Mouse (Mus musculus): ENCODE measurements around the gene Aldh1a7. TPM values are rescaled to one million over a fixed set of nuclear protein-coding genes. Genes with fewer than 3 reads are reported as not detected.

Aldh1a7 gene
- polyA plus RNA-seq, 1 experiment from 2014 or later = 3.9 TPM

GRCm38 (mm10) chr19:20707159-20707558 lies 20.2 kb downstream of the Aldh1a7 start:
- no peak for TF ChIP-seq CTCF (IDR thresholded peaks at IDR 0.05; ENCODE audit: low read depth)
- no peaks in the 10 kb centered on the region for H3K4me1 ChIP-seq (replicated peaks; ENCODE audit: insufficient read depth, low read length)

GRCm38 (mm10) chr19:20706747-20707146 lies 20.6 kb downstream of the Aldh1a7 start:
- no peaks in the 10 kb centered on the region for H3K9me3 ChIP-seq (replicated peaks; ENCODE audit: low read length)
- no peak overlapping the region for H3K27ac ChIP-seq
- no peaks in the 10 kb centered on the region for H3K27me3 ChIP-seq (ENCODE audit: insufficient read depth, low read length)
- no peaks in the 10 kb centered on the region for H3K36me3 ChIP-seq (ENCODE audit: insufficient read depth, low read length)
- 37% methylated on average over 4 of the region's 4 CpGs for WGBS
- no peak for TF ChIP-seq CTCF (IDR thresholded peaks at IDR 0.05; ENCODE audit: low read depth)
- no peak overlapping the region for H3K9ac ChIP-seq (ENCODE audit: low read depth, low read length)
- H3K4me1 ChIP-seq (replicated peaks; ENCODE audit: insufficient read depth, low read length) = no peaks in the 10 kb centered on the region
- no peak for DNase-seq (ENCODE audit: low spot score)
- H3K4me3 ChIP-seq (replicated peaks; ENCODE audit: low read depth, low read length) = no peak overlapping the region
- no peak for ATAC-seq (replicated peaks; ENCODE audit: low FRiP score, low read depth)
- H3K4me2 ChIP-seq (ENCODE audit: low read length) = no peak overlapping the region

More at GRCm38 (mm10) chr19:20707159-20707558, 20.2 kb downstream of the Aldh1a7 start:
- ATAC-seq (replicated peaks; ENCODE audit: low FRiP score, low read depth) (no peak), DNase-seq (ENCODE audit: low spot score) (no peak)
- Histone ChIP-seq H3K27ac (no peak overlapping the region), H3K9ac (ENCODE audit: low read depth, low read length) (no peak overlapping the region), H3K4me2 (ENCODE audit: low read length) (no peak overlapping the region), H3K9me3 (replicated peaks; ENCODE audit: low read length) (no peaks in the 10 kb centered on the region), H3K4me3 (replicated peaks; ENCODE audit: low read depth, low read length) (no peak overlapping the region), H3K36me3 (ENCODE audit: insufficient read depth, low read length) (no peaks in the 10 kb centered on the region), H3K27me3 (ENCODE audit: insufficient read depth, low read length) (no peaks in the 10 kb centered on the region)

- Histone ChIP-seq H3K9me3 (replicated peaks; ENCODE audit: low read length) (no peaks in the 10 kb centered on the region), H3K4me1 (replicated peaks; ENCODE audit: insufficient read depth, low read length) (no peaks in the 10 kb centered on the region), H3K9ac (ENCODE audit: low read depth, low read length) (no peak overlapping the region), H3K4me3 (replicated peaks; ENCODE audit: low read depth, low read length) (no peak overlapping the region), H3K27ac (no peak overlapping the region), H3K36me3 (ENCODE audit: insufficient read depth, low read length) (no peaks in the 10 kb centered on the region), H3K4me2 (ENCODE audit: low read length) (no peak overlapping the region), H3K27me3 (ENCODE audit: insufficient read depth, low read length) (no peaks in the 10 kb centered on the region)
- no peak for DNase-seq (ENCODE audit: low spot score)
- 70% methylated on average over 3 of the region's 3 CpGs for WGBS
- no peak for TF ChIP-seq CTCF (IDR thresholded peaks at IDR 0.05; ENCODE audit: low read depth)
- no peak for ATAC-seq (replicated peaks; ENCODE audit: low FRiP score, low read depth)
Measured at GRCm38 (mm10) chr19:20702074-20702473, 25.3 kb downstream of the Aldh1a7 start.

DNA sequence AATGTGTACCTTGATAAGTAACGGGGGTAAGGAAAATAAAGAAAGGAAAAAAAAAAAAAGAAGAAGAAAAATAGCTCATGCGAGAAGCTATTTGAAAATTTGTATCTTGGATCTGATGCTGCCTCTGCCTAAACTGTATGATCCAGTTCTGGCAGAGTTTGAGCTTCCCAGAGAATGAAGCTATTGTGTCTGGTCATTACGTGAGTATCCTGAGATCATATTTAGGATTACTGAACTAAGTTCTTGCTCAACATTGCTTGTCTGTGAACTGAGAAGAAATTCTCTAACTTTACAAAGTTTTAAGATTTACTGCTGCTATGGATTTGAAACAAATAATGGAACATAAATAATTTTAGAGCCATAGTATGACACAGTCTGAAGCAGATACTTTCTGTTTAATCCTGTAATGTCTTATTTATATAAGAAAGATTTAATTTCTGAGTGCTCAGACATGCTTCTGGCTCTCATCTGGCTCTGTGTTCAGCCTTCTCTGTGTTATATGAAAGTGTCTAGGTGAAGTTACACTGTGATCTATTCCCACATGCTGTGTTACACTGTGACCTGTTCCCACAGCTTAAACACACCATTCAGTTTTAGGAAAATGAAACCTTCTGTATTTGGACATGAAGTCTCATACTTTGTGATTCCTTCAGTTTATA lies 49.5 kb downstream of the Aldh1a7 start:
- H3K4me2 ChIP-seq (ENCODE audit: low read length) = no peak overlapping the region
- TF ChIP-seq CTCF (IDR thresholded peaks at IDR 0.05; ENCODE audit: low read depth) = no peak
- no peak overlapping the region for H3K27ac ChIP-seq
- WGBS = 83% methylated on average over 3 of the region's 3 CpGs
- H3K9ac ChIP-seq (ENCODE audit: low read depth, low read length) = no peak overlapping the region
- no peaks in the 10 kb centered on the region for H3K9me3 ChIP-seq (replicated peaks; ENCODE audit: low read length)
- H3K27me3 ChIP-seq (ENCODE audit: insufficient read depth, low read length) = no peaks in the 10 kb centered on the region
- no peaks in the 10 kb centered on the region for H3K36me3 ChIP-seq (ENCODE audit: insufficient read depth, low read length)
- H3K4me3 ChIP-seq (replicated peaks; ENCODE audit: low read depth, low read length) = no peak overlapping the region
- H3K4me1 ChIP-seq (replicated peaks; ENCODE audit: insufficient read depth, low read length) = no peaks in the 10 kb centered on the region
- ATAC-seq (replicated peaks; ENCODE audit: low FRiP score, low read depth) = no peak
- DNase-seq (ENCODE audit: low spot score) = no peak

DNA sequence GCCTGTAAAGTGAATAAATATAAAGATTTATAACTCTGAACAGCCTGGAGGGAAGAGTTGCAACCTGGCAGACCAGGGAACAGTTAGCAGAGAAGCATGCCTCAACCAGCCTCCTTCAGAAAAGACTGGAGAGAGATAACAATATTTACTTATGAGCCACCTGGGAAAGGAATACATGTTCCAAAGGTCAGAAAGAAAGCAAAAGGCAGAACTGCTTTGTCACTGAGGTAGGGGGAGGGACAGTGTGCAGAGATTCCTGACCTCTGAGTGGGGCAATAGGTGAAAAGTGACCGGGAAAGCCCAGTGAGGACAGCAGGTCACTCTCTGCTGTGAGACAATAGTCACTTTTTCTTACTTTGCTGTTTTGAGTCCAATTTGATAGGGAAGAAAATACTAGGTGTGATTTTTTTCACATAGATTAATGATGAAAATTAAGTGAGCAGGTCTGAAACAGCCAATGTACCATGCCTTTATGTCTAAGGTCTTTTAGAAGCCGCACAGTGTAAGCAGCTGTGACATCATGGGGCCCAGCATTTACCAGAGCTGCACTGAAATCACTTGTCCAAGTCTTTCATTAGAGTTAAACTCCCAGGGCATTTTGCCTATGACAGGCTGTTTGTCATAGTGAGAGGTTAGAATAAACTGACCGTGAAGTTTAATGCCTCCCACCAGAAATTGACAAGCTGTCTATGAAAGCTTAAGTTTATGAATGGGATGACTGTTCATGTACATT lies 73.1 kb downstream of the Aldh1a7 start:
- Histone ChIP-seq H3K4me3 (replicated peaks; ENCODE audit: low read depth, low read length) (no peak overlapping the region), H3K9ac (ENCODE audit: low read depth, low read length) (no peak overlapping the region), H3K27ac (no peak overlapping the region), H3K4me2 (ENCODE audit: low read length) (no peak overlapping the region), H3K4me1 (replicated peaks; ENCODE audit: insufficient read depth, low read length) (no peaks in the 10 kb centered on the region), H3K9me3 (replicated peaks; ENCODE audit: low read length) (no peaks in the 10 kb centered on the region), H3K36me3 (ENCODE audit: insufficient read depth, low read length) (no peaks in the 10 kb centered on the region), H3K27me3 (ENCODE audit: insufficient read depth, low read length) (no peaks in the 10 kb centered on the region)
- no peak for TF ChIP-seq CTCF (IDR thresholded peaks at IDR 0.05; ENCODE audit: low read depth)
- no peak for ATAC-seq (replicated peaks; ENCODE audit: low FRiP score, low read depth)
- WGBS = 41% methylated on average over 3 of the region's 3 CpGs
- no peak for DNase-seq (ENCODE audit: low spot score)

DNA sequence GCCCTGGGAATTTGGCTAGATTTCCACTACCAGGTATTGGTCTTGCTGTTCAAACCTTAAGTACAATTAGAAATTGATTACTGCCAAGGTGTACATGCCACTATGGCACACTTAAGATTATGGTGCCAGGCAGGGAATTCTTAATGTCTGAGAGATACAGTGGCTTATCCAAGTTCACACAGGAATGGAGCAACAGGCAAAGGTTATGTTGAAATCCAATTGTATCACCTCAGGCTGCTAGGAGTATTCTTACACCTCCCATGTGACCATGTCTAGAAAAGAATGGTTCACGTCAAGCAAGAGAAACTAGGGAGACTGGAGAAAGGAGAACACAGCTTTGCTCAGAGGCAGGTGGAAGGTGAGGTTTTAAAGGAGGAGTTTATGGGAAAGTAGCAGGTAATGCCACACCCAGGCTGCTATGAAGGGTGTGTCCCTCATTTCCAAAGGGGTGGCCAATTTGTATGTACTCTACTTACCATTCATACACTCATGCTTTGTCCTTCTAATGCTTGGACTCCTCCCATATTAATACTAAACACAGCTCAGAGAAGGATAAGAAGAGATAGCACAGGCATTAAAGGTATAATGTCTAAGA lies 74.2 kb downstream of the Aldh1a7 start:
- Histone ChIP-seq H3K27ac (no peak overlapping the region), H3K4me3 (replicated peaks; ENCODE audit: low read depth, low read length) (no peak overlapping the region), H3K9ac (ENCODE audit: low read depth, low read length) (no peak overlapping the region), H3K4me2 (ENCODE audit: low read length) (no peak overlapping the region), H3K4me1 (replicated peaks; ENCODE audit: insufficient read depth, low read length) (no peaks in the 10 kb centered on the region), H3K27me3 (ENCODE audit: insufficient read depth, low read length) (no peaks in the 10 kb centered on the region), H3K9me3 (replicated peaks; ENCODE audit: low read length) (no peaks in the 10 kb centered on the region), H3K36me3 (ENCODE audit: insufficient read depth, low read length) (no peaks in the 10 kb centered on the region)
- DNase-seq (ENCODE audit: low spot score) = no peak
- 89% methylated on average over 1 of the region's 1 CpGs for WGBS
- no peak for ATAC-seq (replicated peaks; ENCODE audit: low FRiP score, low read depth)
- TF ChIP-seq CTCF (IDR thresholded peaks at IDR 0.05; ENCODE audit: low read depth) = no peak

Data from kidney, postnatal 0 days (tissue).